Mouse (Mus musculus) layer of hippocampus, adult 18-20 months (tissue): ENCODE data around the gene Nr1h3. TPM values are rescaled to one million over a fixed set of nuclear protein-coding genes. Genes with fewer than 3 reads are reported as not detected.

Source experiments
- DNase-seq, 2 experiments: peaks; one replicate each; pipeline ENCODE4 v3.0.0; 2022; ENCODE audit warnings: low spot score in 2 of 2
- total RNA-seq, 2 experiments: library from RNA; stranded (reverse); gene quantifications; 2 replicates each; pipeline ENCODE4 v1.2.3; 2021

Nr1h3 gene
- total RNA-seq, 2 experiments from 2014 or later, result 3.9 to 4.3 TPM

GRCm38 (mm10) chr2:91187431-91187830 is 15.2 kb downstream of the Nr1h3 start:
- peak in 1 of 2 experiments; percentile 60 for DNase-seq

- no peak for DNase-seq
Observed at GRCm38 (mm10) chr2:91186208-91186607, 16.4 kb downstream of the Nr1h3 start.

GRCm38 (mm10) chr2:91183711-91184405 is 18.8 kb downstream of the Nr1h3 start, which contains the start of gene Madd:
TSS of gene Madd (minus strand) at chr2:91183837.
- DNase-seq, result no peak

- DNase-seq, result peak; percentile 94 to 97
Observed at GRCm38 (mm10) chr2:91183148-91183513, 19.5 kb downstream of the Nr1h3 start.

GRCm38 (mm10) chr2:91182405-91183147 is 20.1 kb downstream of the Nr1h3 start:
- peak; percentile 83 to 87 for DNase-seq

- peak in 1 of 2 experiments; percentile 41 for DNase-seq
Observed at GRCm38 (mm10) chr2:91182016-91182404, 20.6 kb downstream of the Nr1h3 start.

GRCm38 (mm10) chr2:91180706-91181105 is 21.9 kb downstream of the Nr1h3 start:
- no peak for DNase-seq

GRCm38 (mm10) chr2:91179825-91180224 is 22.8 kb downstream of the Nr1h3 start:
- DNase-seq, result no peak

- no peak for DNase-seq
Observed at GRCm38 (mm10) chr2:91176234-91176633, 26.4 kb downstream of the Nr1h3 start.

- no peak for DNase-seq
Observed at GRCm38 (mm10) chr2:91175490-91175889, 27.1 kb downstream of the Nr1h3 start.

GRCm38 (mm10) chr2:91169587-91170322 is 32.9 kb downstream of the Nr1h3 start:
- no peak for DNase-seq

- DNase-seq, result no peak
Observed at GRCm38 (mm10) chr2:91167629-91168028, 35.0 kb downstream of the Nr1h3 start.

- no peak for DNase-seq
Observed at GRCm38 (mm10) chr2:91164991-91165390, 37.6 kb downstream of the Nr1h3 start.

- no peak for DNase-seq
Observed at GRCm38 (mm10) chr2:91163532-91163931, 39.1 kb downstream of the Nr1h3 start.

- no peak for DNase-seq
Observed at GRCm38 (mm10) chr2:91162952-91163351, 39.7 kb downstream of the Nr1h3 start.

GRCm38 (mm10) chr2:91160591-91160990 is 42.0 kb downstream of the Nr1h3 start:
- no peak for DNase-seq

GRCm38 (mm10) chr2:91157002-91157752 is 45.5 kb downstream of the Nr1h3 start:
- DNase-seq, result no peak

GRCm38 (mm10) chr2:91154091-91154490 is 48.5 kb downstream of the Nr1h3 start:
- no peak for DNase-seq

GRCm38 (mm10) chr2:91152885-91153377 is 49.7 kb downstream of the Nr1h3 start:
- DNase-seq, result no peak

- no peak for DNase-seq
Observed at GRCm38 (mm10) chr2:91151331-91151730, 51.3 kb downstream of the Nr1h3 start.

GRCm38 (mm10) chr2:91148101-91148500 is 54.5 kb downstream of the Nr1h3 start:
- no peak for DNase-seq
